Mouse (Mus musculus) right cerebral cortex, adult 2 months (tissue): ENCODE measurements around the gene Fgf13.

Experiments used
- DNase-seq, 2 experiments: peaks; one replicate each; pipeline ENCODE4 v3.0.0; 2021 to 2022; ENCODE audit warnings: low spot score in 2 of 2

Fgf13 gene

DNA sequence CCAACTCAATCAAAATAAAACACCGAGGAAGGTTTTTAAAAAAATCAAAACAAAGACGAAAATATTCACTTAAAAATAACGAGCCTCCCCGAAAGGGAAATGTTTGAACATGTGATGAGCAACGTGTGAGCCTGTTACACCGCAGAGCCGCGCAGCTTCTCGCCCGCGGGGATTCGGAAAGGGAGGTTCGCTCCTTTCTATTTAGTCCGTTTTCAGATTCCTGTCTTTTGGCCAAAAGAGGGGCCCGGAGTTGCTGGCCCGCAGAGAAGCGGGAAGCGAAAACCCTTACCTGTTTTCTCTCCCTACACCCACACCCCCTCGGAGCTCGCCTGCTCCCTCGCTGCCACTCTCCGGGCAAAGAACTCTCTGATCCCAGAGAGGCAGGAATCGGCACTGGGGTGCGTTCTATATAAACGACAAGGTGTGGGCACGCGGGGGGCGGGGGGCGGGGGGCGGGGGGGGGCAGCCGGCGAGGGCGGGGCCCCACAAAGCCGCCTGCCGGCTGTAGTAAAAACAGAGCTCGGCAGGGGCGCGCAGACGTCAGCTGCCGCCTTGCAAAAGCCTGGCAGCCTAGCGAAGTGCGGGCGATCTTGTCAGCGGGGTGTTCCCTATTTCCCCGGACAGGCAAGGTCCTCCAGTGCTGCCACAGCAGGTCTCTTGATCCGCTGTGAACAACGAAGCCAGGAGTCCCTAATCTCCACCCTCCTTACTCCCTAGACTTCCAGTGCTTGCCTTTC lies at the start of gene Fgf13:
Gene Fgf13 (minus strand): TSS at position 377 of the 737 bp plus-strand sequence.
- DNase-seq = peak; percentile 24 to 31

DNA sequence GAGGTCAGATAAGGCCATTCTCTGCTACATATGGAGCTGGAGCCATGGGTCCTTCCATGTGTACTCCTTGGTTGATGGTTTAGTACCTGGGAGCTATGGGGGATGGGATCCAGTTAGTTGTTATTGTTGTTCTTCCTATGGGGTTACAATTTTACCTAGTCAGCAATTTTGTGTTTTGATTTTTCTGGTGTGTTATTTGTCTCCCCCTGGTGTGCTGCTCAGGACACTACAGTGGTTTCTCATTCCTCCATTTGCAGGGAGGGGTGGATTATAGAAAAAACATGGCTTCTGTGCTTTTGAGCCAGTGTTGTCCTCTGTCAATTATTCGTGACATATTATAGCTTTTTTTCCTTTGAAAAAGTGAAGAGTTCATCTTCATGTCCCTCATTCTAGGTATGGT lies 38.7 kb upstream of the Fgf13 start:
- DNase-seq = no peak

DNA sequence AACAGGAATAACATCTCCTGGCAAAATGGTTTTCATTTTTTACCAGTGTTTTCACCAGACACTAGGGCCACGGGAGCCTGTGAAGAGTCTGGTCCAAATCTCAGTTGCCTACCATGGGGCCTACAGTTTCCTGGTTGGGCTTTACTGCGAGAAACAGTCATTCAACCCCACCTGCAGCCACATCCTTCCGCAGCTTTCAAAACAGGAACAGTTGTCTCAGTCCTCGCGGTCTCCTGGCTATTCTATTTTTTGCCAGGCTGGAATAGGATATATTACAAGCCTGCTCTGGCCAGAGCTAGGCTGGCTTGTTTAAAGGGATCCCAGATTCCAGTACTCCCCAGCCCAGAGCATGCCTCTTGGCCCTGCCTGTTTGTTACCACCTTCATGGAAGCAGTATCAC lies 21.2 kb upstream of the Fgf13 start:
- DNase-seq = no peak

DNA sequence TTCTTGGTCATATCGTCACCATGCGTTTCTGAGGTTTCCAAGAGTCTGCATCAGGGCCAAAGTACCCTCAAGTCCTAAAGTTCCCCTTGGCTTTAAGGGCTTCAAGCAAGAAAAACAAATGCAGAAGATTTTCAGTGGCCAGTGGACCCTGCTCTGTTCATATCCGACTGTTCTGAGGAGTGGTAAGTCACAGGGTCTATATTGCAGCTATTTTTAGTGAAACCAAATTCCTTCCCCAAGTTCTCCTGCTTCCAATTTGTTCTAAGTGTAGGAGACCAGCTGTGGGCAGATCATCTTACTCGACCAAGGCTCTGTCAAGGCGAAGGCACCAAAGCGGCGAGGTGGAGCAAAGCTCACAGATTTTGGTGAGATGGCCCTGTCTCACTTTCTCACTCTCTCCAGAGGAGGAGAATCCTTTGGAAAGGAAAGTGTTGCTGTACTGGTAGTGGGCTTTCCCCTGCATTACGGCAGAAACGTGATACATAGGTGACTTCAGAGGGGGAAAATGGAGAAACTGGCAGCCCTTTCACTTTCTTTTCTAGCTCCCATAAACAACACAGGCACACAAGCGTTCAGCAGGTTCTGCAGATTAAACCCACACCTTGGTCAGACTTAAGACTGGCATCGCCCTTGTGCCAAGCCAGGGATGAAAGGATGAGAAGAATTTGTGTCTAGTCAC lies 17.8 kb upstream of the Fgf13 start:
- no peak for DNase-seq

DNA sequence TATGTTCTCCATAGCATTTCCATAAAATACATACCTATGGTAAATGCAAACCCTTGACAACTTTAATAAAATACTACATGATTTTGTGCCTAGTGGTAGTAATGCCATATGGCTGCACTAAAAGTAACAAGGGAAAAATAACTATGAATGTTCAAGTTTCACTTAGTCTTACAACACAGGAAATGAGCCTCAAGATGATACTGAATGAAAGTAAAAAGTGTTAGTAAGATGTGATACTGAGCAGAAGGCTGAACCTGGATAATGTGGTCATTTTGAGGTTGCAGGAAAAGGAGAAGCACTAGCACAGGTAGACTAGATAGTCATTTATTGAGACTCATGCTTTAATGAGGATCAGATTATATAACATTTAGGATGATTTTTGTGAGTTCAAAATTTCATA lies 16.2 kb upstream of the Fgf13 start:
- DNase-seq = no peak

DNA sequence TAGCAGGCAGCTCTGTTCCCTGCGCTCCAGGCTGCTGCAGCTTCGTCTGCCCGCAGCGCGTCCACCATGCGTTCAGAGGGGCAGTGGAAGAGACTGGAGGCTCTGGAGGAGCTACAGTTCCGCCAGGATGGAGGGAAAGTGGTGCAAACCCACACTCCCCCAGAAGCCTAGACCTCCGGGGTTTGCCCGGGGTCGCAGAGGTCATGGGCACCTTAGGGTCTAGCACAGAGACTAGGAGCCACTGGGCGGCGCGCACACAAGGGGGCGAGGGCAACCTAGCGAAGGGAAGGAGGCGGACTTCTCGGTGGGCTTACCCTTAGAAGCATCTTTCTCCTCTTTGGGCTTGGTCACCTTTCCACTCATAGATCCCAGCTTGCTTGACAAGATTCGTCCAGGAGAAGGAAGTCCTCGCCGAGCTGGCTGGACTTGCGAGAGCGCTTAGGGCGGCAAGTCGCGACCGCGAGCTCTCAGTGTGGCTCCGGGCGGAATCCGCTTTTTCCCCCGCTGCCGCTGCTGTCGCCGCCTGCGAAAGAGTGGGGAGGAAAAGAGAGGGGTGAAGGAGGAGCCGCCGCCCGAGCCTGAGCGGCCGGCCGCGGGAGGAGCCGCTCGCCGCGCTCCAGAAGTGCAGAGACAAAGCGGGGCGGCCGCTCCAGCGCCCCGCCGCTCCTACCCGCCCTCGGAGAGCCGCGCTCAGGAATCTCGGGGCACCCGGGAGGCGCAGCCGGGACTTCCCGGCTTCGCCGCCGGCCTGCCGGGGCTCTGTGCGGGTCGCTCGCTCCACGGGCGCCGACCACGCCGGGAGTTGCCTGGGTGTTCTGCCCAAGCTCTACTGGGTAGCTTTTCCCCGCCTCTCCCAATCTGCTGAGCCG lies 811 bp downstream of the Fgf13 start:
- peak; percentile 10 to 29 for DNase-seq

DNA sequence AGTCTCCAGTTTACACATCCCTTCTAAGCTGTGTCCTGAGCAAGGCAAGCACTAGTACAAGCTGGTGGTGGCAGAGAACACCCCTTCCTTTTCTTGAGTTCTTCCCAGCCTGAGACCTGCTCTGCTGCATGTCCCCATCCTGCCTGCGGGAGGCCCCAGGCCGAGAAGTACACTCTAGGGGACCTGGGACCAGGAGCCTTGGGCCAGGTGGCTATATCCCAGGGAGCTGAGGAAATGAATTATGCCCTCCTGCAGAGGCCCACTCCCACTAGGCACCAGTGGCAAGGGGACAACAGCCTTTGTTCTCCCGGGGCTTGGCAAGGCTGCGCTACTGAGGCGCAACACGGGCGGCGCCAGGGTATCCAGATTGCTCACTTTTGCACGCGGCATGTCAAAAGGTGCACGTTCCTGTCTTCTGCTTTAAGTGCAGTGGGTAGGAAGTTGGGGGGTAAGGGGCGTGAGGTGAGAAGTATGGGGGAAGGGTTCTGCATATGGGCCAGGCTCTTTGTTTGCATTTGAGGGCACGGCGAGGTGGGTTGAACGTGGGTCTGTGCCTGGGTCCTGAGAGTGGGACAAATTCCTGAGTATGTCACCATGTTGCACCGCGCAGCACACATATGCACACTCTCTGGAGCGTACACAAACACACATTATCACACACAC lies 1.7 kb downstream of the Fgf13 start:
- peak; percentile 6 to 13 for DNase-seq

DNA sequence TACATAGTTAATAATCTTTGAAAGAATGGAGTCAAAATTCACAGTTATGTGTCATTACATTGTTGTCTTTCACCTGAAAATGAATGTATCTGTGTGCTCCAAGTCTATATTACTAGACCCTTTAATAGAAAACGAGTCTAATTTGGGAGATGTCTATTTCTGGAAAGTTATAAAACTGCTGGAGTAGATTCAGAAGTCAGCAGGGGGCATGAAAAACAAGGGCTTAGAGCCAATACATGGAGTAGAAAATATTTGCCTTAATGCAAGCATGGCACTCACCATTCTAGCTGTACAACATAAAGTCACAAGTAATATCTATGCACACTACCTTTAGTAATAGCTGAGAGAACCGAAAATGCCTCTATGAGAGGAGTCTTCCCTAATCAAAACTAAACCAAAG lies 19.9 kb downstream of the Fgf13 start:
- DNase-seq = no peak

DNA sequence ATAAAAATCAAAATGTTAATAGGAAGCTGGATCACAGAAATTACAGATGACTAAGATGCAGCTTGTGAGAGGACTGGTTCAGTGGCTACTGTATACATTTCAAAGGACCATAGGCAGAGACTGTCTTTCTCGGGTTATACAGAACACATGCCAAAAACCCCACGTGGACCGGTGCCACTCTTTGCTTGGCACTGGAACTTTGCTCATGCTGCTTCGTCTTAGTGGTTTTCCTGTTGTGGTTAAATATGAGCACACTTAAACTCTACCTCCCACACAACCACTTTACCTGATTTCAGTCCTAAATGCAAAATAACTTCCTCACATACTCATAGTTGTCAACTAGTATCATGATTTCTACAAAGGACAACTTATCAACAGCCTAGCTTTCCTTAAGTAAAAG lies 59.6 kb downstream of the Fgf13 start:
- no peak for DNase-seq

DNA sequence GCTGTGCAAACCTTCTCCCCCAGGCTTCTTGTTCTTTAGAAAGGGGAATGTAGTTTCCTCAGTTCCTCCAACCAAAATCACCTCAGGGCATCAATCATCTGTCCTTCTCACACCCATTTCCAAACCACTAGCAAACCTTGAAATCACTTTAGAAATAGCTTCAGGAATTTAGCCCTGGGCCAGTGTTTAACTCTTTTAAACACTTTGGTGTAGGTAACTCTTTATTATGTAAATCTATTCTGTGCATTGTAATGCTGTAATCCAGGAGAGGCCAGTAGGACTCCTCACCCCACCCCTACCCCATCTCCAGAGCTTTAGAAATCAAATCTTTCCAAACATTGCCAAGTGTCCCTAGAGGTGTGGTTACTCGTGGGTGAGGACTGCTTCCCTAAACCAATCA lies 74.5 kb downstream of the Fgf13 start:
- DNase-seq = no peak

DNA sequence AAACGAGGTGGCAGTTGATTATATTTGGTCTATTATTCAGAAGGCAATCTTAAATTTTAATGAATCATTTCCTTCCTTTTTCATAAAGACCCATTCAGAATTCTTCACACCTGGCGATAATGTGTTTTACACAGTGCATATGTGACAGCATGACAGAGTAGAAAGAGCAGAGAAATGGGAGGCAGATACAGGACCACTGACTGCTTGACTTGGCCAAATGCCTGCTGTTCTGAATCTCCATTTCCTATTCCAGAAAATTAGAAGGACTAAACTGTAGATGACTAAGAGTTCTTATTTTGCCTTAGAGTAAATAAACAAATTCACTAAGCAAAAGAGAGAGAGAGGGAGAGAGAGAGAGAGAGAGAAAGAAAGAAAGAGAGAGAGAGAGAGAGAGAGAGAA lies 82.4 kb downstream of the Fgf13 start:
- no peak for DNase-seq

DNA sequence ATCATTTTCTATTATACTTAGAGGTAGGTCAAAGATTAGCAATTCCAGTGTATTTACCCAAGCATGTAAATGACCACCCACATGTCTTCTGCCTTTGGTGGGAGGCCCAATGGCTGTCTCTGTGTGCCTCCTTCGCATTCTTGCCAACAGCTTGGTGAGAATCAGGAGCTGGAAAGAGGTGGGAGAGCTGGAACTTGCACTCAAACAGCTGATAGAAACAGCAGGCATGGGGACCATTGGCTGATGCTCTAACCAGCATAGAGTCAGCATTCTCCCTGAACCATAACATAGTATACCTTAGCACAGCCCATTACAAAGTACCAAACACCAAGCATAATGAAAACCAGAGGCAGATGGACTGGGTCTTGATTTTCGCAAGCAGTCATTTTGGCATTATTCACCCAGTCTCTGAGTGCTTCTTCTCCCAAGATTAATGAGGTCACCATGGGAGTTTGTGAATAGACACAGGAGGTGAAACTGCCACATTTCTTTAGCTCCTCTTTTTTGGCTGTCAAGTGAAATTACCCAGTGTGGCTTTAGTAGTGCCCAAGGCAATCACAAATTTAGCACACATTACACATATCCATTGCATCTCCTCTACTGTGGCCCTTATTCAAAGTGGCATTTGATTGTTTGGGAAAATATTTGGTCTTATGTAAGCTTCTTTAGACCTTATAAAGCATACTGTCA lies 165.1 kb downstream of the Fgf13 start:
- no peak for DNase-seq

DNA sequence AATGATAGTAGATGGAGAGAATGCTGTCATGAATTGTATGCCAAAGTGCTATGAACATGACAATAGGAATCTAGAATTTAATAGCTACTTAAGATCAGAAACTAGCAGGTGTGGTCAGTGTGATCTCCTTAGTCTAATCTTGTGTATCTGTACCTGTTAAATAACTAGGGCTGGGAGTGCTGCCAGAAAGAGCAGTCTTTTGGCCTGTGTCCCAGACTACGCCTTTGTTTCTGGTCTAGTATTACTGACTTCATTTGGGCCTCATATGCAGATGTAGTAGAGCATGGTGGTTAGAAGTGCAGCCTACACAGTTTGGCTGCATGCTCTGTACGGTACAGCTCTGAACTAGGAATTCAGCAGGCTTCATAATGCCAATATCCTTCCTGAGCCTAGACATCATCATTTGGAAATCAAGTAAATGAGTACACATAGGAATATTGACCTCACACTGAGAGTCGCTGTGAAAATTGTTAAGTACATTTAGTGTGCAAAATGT lies 276.9 kb downstream of the Fgf13 start:
- DNase-seq = no peak

DNA sequence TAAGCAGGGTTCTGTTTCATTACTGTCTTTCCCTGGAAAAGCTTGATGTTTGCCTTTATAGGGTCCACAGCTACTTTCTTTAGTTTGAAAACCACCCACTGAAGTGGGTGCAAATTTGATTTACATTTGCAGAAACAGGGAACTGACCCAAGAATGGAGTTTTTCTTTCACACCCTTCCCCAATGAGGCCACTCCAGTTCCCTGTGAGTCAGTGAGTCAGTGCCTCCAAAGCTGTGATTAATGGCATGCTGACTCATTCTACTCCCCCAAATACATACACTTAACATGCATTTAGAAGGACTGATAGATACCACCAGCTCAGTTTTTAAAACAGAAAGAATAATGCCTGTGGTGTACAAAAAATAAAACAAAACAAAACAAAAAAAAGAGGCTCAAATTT lies 316.3 kb downstream of the Fgf13 start:
- peak in 1 of 2 experiments; percentile 9 for DNase-seq

DNA sequence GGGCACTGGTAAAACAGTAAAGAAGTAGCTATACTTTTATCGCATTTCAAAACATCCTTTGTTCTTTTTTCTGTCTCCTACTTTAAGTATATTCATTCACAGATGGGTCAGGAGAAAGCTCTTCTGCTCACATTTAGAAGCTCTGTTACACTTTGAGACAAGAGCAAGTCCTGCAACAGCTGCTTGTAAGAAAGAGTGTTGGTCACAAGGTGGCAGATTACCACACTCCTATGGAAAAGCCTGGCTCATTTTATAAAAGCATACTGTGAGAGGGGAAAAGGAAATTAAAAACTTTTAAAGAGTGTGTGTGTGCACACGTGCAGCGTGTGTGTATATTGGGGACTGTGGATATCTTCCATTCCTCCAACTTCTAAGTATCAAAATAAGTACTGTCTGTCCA lies 324.1 kb downstream of the Fgf13 start:
- DNase-seq = peak in 1 of 2 experiments; percentile 5

DNA sequence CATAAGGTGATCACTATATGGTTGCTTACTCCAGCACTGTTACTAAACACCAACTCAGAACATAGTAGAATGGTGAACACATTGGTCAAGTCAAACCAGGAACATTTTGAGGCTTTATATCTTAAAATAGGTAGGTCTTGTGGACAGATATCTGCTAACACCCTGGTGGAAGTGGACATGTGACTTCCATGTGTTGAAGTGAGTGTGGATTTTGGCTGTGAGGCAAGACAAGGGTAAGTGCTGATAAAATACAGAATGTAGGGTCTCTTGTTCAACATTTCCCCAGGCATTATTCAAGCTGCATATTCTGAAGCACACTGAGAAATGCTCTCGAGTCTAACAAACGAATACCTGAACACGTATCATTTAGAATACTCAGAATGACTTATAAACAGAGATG lies 324.7 kb downstream of the Fgf13 start:
- no peak for DNase-seq

DNA sequence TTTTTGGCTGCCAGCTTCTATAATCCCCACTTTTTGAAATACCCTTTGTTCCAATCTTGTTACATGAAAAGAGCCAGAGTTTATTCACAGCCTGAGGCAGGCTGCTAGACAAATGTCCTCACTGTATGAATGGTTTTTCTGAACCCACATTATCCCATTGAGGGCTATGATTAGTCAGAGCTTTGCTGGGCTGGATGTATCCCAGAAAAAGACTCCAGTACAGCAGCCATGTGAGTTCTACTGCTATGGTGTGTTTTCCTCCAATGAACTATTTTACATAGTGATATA lies 326.5 kb downstream of the Fgf13 start:
- no peak for DNase-seq

DNA sequence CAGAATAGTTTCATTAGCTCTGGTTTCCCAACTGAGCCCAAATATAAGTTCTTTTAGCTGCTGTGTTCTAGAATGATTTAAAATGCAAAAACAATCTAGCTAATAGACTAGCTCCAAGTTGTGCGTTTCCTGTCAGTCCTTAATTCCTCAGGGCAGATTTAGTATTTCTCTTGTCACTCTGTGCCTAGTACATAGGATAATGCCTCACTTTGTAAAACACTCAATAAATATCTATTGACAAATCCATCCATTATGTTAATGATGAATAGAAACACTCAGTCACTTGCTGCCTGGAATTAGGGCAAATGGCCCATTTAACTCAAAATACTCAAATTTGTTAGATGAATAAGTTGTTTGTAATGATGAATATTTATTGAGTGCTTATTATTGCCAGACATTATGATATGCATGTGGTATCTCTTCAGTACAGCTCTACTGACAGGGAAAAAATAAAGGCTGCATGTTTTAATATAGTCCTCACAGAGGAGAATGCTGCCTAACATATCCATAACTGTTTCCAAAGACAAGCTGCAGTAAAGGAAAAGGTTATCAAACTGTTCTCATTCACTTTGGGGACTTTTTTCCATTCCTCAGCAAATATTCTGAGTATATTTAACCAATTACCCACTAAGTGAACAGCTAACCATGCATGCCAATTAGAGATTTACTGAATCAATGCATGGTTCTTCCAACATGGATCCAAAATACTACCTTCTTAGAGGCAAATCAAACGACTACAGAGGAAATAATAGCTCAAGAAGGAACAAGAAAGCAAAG lies 327.0 kb downstream of the Fgf13 start:
- no peak for DNase-seq

DNA sequence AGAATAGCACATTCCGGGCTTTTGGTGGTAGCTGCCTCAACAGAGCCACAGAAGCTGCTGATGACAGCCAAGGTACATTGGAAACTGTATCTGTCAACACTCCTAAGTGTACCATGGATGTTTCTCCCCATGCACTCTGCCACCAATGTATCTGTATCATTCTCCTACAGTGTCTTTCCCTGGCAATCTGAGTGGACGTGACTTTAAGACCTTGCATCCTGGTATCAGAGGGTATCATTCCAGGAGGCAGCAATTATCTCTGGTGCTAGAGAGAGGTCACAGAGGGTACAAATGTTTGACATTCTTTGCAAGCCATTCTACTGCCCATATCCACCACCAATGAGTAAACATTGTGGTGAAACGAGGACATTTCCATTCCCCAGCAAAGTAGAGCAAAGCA lies 347.2 kb downstream of the Fgf13 start:
- no peak for DNase-seq

DNA sequence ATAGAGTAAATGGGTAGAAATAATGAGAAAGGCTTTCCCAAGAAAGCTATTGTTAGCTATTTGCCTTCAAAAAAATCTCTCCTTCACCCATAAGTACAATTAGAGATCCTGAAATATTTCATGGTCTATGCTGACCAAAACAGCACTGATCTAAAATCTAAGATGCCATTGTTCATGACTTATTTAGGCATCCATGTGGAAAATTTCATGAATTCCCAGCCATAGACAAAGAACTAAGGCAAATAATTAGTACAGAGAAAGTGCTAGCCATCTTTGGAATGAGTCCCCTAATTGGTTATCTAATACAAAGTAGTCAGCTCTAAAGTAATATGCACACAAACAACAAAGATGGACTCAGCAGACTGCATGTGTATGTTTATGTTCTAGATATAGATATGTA lies 366.7 kb downstream of the Fgf13 start:
- no peak for DNase-seq

DNA sequence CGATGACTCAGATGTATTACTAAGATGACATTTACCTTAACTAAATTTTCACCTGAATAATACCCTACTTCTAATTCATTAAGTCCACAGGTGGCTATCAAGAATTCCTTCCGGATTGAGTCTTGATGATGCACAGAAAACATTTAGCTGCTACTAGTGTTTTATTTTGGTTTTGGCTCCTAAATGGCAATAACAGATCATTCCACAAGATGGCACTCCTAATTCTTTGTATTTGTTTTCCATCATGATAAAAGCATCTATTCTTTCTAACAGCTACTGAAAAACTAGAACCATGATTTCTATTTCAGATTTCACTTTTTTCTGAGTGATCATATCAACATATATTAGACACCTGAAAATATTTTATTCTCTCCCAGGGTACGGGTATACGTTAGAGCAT lies 373.7 kb downstream of the Fgf13 start:
- DNase-seq = no peak
